Mouse (Mus musculus) intestine, postnatal 0 days (tissue): ENCODE measurements at regions not wholly inside any gene's neighbourhood (a gene's known extent, or its start where the extent isn't known, plus 50 kb on each side); places are given as distances from the start of the nearest gene placed in this dataset.

Source experiments
- ATAC-seq: fragments of 200-750 bp; cut with Nextera tagmentation; 2 replicates; pipeline ENCODE4 v1.8.0; 2017; ENCODE audit warnings: mild to moderate bottlenecking, moderate TSS enrichment, moderate library complexity
- H3K27ac ChIP-seq: fragments of 300-500 bp; sonication (generic); 2 replicates; pipeline ENCODE4 v1.5.1; 2014; ENCODE audit warnings: mild to moderate bottlenecking, low read depth, low read length, moderate library complexity
- H3K27me3 ChIP-seq: fragments of 300-500 bp; sonication (generic); replicated peaks from 2 replicates; pipeline ENCODE4 v1.6.1; 2014; ENCODE audit warnings: low read length, mixed read lengths; ENCODE audit not compliant: control insufficient read depth, insufficient read depth
- H3K36me3 ChIP-seq: fragments of 300-500 bp; sonication (generic); 2 replicates; pipeline ENCODE4 v1.6.1; 2014; ENCODE audit warnings: mild to moderate bottlenecking, moderate library complexity; ENCODE audit not compliant: control insufficient read depth, insufficient read depth
- H3K4me1 ChIP-seq: fragments of 300-500 bp; sonication (generic); replicated peaks from 2 replicates; pipeline ENCODE4 v1.6.1; 2014; ENCODE audit warnings: antibody characterized with exemption, low read length, mixed read lengths; ENCODE audit not compliant: control insufficient read depth, insufficient read depth
- H3K4me2 ChIP-seq: fragments of 300-500 bp; sonication (generic); replicated peaks from 2 replicates; pipeline ENCODE4 v1.6.1; 2014; ENCODE audit warnings: low read depth, mild to moderate bottlenecking, moderate library complexity
- H3K4me3 ChIP-seq: fragments of 300-500 bp; sonication (generic); 2 replicates; pipeline ENCODE4 v1.5.1; 2014; ENCODE audit warnings: low read depth, low read length
- H3K9ac ChIP-seq: fragments of 300-500 bp; sonication (generic); 2 replicates; pipeline ENCODE4 v1.6.1; 2014; ENCODE audit warnings: mild to moderate bottlenecking, low read depth, low read length
- H3K9me3 ChIP-seq: fragments of 300-500 bp; sonication (generic); 2 replicates; pipeline ENCODE4 v1.6.1; 2016; ENCODE audit warnings: mixed run types; ENCODE audit not compliant: control insufficient read depth
- CTCF ChIP-seq: sonication (generic); IDR thresholded peaks from 2 replicates; pipeline ENCODE4 v1.5.1; 2016; ENCODE audit warnings: low read depth, mild to moderate bottlenecking, control low read depth, antibody characterized with exemption, moderate library complexity
- WGBS: fragments of 180-500 bp; shearing (Covaris S2); extraction: QIAGEN DNeasy Blood & Tissue Kit; methylation state at CpG from one replicate; pipeline ENCODE4 v1.1.7; 2014; 5-methylcytosine and 5-hydroxymethylcytosine counted together

DNA sequence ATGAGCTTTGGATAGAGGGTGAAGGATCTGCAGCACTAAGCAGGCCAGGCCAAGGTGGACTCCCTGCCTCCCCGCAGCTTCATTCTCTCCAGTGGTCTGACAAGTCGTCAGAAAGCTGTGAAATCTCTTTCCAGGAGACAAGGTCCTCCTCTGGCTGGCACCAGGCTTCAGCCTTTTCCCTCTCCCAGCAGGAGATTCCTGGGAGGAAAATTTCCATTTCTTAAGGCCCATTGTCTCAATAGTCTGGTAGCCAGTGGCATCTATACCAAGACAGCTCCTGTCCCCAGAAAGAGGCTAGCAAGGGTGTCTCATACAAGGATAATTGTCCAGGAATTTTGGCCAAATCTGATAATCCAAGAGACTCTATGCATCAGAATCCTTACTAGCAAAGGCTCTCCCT, 133.0 kb upstream of the Bcor start:
- no peaks in the 10 kb centered on the region for H3K27me3 ChIP-seq
- H3K36me3 ChIP-seq = no peaks in the 10 kb centered on the region
- 36% methylated on average over 2 of the region's 2 CpGs for WGBS
- ATAC-seq = no peak
- TF ChIP-seq CTCF = no peak
- H3K4me2 ChIP-seq = no peak overlapping the region
- H3K4me1 ChIP-seq = no peaks in the 10 kb centered on the region
- no peaks in the 10 kb centered on the region for H3K9me3 ChIP-seq
- no peak overlapping the region for H3K9ac ChIP-seq
- no peak overlapping the region for H3K4me3 ChIP-seq
- H3K27ac ChIP-seq = no peak overlapping the region

DNA sequence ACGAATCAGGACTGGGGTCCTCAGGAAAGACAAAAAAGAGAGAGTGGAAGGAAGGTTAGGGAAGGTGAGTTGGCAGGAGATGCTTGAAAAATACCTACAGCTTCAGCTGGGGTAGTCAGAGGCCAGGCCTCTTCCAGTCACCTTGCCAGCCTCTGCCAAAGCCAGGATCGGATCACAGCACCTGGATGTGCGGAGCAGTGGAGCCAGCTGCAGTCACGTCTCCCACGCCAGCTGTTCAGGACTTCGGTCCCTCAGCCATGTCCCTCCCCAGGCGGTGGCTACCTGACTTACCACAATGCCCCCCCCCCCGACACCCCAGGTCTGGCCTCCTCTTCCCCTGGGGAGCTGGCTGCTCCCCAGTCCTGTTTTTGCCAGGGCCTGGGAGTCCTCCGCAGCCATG, 134.3 kb upstream of the Bcor start:
- TF ChIP-seq CTCF = no peak
- H3K9ac ChIP-seq = no peak overlapping the region
- 73% methylated on average over 9 of the region's 9 CpGs for WGBS
- no peak for ATAC-seq
- no peak overlapping the region for H3K4me3 ChIP-seq
- H3K27me3 ChIP-seq = no peaks in the 10 kb centered on the region
- no peak overlapping the region for H3K27ac ChIP-seq
- no peaks in the 10 kb centered on the region for H3K4me1 ChIP-seq
- no peaks in the 10 kb centered on the region for H3K9me3 ChIP-seq
- H3K4me2 ChIP-seq = no peak overlapping the region
- no peaks in the 10 kb centered on the region for H3K36me3 ChIP-seq

DNA sequence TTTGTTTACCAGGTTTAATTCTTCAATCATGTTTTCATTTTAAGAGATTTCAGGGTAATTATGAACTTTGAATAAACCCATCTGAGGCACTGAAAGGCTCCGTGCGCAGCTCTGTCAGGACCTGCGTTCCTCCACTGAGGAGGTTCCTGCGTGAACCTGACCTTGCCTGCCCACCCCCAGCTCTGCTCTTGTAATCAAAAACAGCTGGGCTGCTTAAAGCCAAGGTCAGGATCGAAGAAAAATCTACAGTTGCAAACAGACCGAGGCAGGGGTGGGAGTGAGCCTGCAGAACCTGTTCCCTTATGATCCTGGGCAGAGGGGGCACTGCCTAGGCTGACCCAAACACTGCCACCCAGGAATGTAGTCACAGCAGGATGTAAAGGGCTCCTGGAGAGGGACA, 134.8 kb upstream of the Bcor start:
- no peak overlapping the region for H3K9ac ChIP-seq
- H3K4me3 ChIP-seq = no peak overlapping the region
- no peaks in the 10 kb centered on the region for H3K36me3 ChIP-seq
- WGBS = 41% methylated on average over 6 of the region's 6 CpGs
- no peaks in the 10 kb centered on the region for H3K4me1 ChIP-seq
- no peak for TF ChIP-seq CTCF
- H3K27me3 ChIP-seq = no peaks in the 10 kb centered on the region
- no peak overlapping the region for H3K4me2 ChIP-seq
- ATAC-seq = no peak
- no peak overlapping the region for H3K27ac ChIP-seq
- H3K9me3 ChIP-seq = no peaks in the 10 kb centered on the region

DNA sequence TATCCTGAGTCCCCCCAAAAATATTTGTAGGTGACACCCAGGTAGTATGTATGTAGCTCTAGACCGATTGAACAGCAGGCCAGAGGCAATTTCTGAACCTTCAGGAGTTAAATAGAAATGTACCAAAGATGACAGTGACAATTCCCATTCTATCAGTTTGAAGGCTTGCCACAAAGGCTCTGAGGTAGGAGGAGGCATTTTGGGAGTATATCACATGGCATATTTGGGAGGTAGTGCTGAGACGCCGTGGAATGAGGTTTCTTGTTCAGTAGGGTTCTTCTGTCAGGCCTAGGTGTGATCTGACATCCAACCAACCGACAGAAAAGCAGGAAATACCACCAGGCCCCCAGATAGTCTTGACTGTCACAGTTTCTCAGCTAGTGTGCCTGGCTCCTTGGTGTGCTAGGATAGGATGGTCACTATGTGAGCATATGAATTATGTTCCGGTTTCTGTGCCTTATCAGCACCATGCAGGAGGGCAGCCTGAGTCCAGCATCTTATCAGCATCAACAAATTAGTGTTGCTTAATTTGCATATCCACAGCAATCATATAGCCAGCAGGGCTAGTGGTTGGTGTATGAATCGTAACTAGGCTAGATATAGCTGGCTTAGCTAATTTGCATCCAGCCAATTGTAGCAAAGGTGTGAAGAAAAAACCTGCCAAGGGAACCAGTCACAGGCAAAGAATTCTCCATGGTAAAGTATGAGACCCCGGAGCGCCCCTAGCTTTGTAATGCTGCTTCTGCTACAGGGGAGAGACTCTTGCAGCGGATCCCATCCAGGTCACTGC, 136.3 kb upstream of the Bcor start:
- TF ChIP-seq CTCF = no peak
- 77% methylated on average over 9 of the region's 9 CpGs for WGBS
- no peak for ATAC-seq

DNA sequence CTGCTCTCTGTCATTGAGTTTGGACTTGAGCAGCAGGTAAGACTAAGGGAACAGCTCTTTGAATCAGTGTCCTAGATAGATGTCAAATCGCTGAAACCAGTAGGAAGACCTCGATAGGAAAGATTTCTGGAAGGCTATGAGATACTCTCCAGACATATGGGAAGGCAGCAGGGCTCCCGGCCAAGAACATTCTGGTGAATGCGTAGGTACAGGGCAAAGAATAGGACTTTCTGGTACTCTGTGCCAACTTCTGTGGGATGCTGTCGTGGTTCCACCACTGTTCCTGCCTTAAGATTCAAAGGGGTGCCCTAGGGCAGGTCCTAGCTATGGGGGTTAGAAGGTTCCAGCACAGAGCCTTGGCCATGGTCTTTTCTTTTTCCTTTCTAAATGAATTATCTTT, 138.5 kb upstream of the Bcor start:
- H3K4me2 ChIP-seq = no peak overlapping the region
- ATAC-seq = no peak
- no peak for TF ChIP-seq CTCF
- no peaks in the 10 kb centered on the region for H3K36me3 ChIP-seq
- H3K9ac ChIP-seq = no peak overlapping the region
- no peak overlapping the region for H3K27ac ChIP-seq
- H3K27me3 ChIP-seq = no peaks in the 10 kb centered on the region
- WGBS = 84% methylated on average over 5 of the region's 5 CpGs
- no peaks in the 10 kb centered on the region for H3K4me1 ChIP-seq
- H3K9me3 ChIP-seq = no peaks in the 10 kb centered on the region
- H3K4me3 ChIP-seq = no peak overlapping the region

More for the DNA sequence above, 136.3 kb upstream of the Bcor start:
- Histone ChIP-seq H3K27me3 (no peaks in the 10 kb centered on the region), H3K36me3 (no peaks in the 10 kb centered on the region), H3K4me1 (no peaks in the 10 kb centered on the region), H3K4me3 (no peak overlapping the region), H3K27ac (no peak overlapping the region), H3K9me3 (no peaks in the 10 kb centered on the region), H3K4me2 (no peak overlapping the region), H3K9ac (no peak overlapping the region)

DNA sequence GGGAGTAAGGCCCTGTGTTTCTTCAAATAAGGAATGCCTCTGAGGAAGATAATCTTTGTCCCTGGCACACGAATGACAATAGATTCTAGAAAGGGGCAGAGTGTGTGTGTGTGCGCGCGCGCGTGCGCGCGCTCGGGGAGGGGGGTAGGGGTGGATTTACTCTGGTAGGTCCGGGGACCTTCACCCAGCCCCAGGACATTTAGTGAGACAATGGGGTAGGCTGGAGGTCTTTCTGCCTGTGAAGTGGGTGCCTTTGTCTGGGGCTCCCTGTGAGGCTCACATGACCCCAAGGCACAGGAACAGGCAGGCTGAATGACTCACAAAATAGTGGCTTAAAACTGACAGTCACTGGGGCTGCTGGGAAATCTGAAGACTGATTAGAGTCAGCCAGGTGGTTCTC, 139.1 kb upstream of the Bcor start:
- 82% methylated on average over 11 of the region's 11 CpGs for WGBS
- Histone ChIP-seq H3K36me3 (no peaks in the 10 kb centered on the region), H3K9me3 (no peaks in the 10 kb centered on the region), H3K4me2 (no peak overlapping the region), H3K27me3 (no peaks in the 10 kb centered on the region), H3K9ac (no peak overlapping the region), H3K4me3 (no peak overlapping the region), H3K4me1 (no peaks in the 10 kb centered on the region), H3K27ac (no peak overlapping the region)
- ATAC-seq = no peak
- no peak for TF ChIP-seq CTCF
